Mouse (Mus musculus) mesoderm, embryonic 11.5 days (tissue): ENCODE results near the gene Tchhl1.

Source experiments
- DNase-seq: peaks from one replicate; pipeline ENCODE4 v3.0.0-alpha.2; 2012; ENCODE audit warnings: low read depth, low spot score

Tchhl1 gene

GRCm38 (mm10) chr3:93504536-93505189 lies 36.1 kb downstream of the Tchhl1 start:
- DNase-seq = no peak

DNA sequence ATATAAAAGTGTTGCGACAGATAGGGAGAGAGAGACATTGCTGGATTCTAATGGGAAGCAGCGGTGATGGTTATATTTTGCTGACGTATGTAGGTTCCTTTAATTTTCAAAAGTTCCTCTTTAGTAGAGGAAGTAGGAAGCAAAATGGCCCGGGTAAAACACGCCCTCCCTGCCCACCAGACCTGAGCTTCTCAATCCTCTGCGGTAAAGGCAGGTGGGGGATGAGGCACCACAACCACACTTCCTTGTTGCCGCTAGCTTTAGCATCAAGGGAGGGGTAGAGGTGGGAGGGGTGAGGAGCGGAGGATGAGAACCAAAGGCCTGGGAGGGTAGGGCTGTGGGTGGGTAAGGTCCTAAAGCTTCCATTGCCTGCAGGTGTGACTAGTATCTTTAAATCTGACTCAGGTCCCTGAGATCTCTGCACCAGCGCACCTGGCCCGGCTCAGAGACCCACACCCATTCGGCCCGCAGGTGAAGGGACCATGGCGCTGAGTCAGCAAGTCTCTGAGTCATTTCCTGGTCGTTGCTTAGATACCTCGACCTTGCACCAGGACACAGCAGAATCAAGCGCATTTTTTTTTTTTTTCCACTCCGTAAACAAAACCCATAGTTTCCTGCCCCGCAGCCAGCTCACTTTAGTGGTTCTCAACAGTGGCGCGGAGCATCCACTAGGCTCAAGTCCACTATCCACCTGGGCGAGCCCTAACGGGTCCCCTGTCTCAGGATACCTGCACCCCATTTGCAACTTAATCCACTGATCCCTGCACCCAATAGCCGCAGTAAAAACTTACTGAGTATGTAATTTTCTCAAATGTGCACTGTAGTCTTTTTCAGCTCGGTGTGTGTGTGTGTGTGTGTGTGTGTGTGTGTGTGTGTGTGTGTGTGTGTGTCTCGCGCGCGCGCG lies 37.7 kb downstream of the Tchhl1 start:
- no peak for DNase-seq

DNA sequence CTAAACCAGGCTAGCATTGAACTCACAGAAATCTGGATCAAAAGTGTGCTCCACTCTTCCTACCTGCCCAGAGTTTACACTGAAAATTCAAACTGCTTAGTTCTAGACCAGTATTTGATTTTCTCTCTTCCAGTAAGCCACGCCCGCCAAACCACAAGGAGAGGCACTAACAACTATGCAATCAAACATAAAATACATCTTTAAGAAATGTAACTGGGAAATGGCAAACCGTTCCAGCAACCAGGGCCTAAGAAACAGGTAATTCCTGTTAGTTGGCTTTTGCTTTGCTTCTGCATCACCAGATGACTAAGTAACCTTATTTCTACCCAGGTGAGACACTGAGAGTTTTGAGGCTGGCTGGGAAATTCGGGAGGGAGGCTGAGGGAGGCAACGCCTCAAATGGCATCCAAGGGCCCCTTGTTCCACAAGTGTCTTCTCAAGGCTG lies 38.3 kb downstream of the Tchhl1 start:
- DNase-seq = no peak

- no peak for DNase-seq
These were observed 40.7 kb downstream of the Tchhl1 start for GRCm38 (mm10) chr3:93509301-93509700.

GRCm38 (mm10) chr3:93511036-93511435 lies 42.5 kb downstream of the Tchhl1 start:
- no peak for DNase-seq

DNA sequence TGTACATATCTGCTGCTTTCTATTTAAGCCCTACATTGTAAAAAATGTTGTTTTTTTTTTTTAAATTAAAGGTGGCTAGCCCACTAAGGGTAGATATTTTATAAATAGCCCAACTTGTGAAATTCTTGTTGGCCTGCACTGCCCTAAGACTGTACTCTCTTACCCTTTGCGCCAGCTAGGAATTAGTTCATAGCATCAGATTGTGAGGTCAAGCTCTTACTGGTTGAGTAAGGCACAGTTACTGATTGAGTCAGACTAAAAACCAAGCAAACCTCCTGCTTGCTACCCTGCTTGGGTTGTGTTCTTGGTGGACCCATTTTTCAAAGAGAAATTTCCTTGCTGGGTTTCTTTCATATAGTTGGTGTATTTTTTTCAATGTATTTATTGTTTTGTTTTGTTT lies 43.2 kb downstream of the Tchhl1 start:
- no peak for DNase-seq

DNA sequence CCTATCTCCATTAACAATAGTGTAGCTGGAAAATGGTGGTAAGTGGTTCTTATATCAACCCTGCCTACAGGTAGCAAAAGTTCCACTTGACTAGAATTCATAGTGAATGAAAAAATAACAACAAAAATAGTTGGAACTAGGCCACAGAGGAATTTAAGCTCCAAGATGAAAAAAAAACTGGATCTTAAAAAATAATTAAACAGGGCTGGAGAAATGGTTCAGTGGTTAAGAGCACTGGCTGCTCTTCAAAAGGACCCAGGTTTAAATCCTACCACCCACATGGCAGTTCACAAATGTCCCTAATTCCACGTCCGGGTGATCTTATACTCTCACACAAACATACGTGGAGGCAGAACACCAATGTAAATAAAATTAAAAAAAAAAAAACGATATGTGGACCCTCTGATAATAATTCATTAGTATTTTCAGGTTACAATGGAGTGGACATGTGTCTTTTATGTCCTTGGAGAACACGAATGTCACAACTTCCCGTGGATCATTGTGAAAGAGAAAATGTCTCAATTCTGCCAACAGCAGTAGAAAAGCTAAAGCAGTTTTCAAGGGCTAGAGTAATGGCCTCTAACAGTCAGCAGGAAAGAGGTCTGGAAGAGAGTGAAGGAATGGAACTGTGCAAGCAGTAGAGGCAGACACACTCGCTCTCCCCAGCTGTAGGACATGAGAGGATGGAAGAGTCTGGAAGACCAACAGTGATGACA lies 44.0 kb downstream of the Tchhl1 start:
- DNase-seq = no peak

- DNase-seq = no peak
These were observed 46.1 kb downstream of the Tchhl1 start for GRCm38 (mm10) chr3:93514628-93515027.

DNA sequence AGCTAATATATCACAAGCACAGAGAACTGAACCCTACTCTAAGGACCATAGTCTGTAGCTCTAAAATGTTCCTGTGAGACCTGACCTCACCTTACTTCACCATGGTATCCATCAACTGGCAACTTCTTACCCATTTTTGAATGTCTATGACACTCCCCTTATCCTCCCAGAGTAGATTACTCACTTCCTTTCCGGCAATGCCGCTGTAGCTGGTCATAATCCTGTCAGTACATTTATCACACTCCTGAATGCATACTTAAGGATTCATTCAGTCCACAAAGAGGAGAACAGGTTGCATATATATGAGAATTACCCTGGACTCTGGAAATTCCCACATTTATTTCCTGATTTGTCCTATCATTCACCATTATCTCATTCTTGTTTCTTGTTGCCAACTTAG lies 48.8 kb downstream of the Tchhl1 start:
- DNase-seq = no peak

- DNase-seq = no peak
These were observed 51.3 kb downstream of the Tchhl1 start for GRCm38 (mm10) chr3:93519856-93520329.

GRCm38 (mm10) chr3:93520330-93521193 lies 52.0 kb downstream of the Tchhl1 start, which contains the start of gene S100a11:
Gene S100a11, plus strand, starts transcription at chr3:93520488.
- peak; percentile 66 for DNase-seq
